Mouse (Mus musculus) ovary, adult 2 months (tissue): ENCODE data around the gene Il6ra. TPM values are rescaled to one million over a fixed set of nuclear protein-coding genes. Genes with fewer than 3 reads are reported as not detected.

Experiments
- polyA plus RNA-seq: library from polyadenylated mRNA; depleted of rRNA; stranded (reverse); fragments of >200 nt; gene quantifications from 2 replicates; pipeline ENCODE4 v1.2.3, GENCODE M21; 2012; rRNA removed

Il6ra gene
- polyA plus RNA-seq, result 7.8 and 8.2 TPM in 2 replicates

DNA sequence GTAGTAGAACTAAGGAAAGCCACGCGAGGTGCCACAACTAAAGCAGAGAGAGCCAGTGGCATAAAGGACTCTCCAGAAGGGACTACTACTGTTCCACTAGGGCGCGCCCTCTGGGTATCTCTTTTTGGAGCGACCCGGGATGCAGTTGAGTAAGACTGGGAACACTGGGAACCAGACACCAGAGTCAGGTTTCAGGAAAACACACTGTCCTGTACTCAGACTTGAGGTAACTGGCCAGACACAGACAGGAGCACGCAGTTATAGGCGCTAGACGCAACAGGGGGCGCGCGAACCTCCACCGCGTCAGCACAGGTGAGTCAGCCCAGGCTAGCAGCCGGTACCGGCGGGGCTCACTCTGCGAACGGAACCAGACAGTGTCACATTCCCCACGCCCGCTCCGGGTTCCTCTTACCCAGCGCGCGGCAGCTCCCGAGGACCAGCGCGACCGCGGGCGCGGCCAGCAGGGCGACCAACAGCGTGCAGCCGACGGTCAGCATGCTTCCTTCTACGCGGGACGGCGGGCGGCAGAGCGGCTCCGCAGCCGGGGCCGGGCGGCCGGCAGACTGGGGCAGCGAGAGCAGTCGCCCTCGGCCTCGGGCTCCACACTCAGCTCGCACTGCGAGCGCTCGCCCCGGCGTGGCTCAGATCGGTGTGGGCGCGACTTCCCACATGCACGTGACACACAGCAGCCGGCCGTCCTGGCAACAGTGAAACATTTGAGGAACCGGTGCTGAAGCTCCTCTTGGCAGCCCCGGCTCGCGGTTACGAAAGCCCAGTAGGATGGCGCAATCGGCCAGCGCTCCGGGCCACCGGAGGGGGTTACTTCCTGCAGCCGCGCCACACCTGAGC is at the start of gene Il6ra:
Gene Il6ra (minus strand): TSS at position 654 of the 849 bp plus-strand sequence.

DNA sequence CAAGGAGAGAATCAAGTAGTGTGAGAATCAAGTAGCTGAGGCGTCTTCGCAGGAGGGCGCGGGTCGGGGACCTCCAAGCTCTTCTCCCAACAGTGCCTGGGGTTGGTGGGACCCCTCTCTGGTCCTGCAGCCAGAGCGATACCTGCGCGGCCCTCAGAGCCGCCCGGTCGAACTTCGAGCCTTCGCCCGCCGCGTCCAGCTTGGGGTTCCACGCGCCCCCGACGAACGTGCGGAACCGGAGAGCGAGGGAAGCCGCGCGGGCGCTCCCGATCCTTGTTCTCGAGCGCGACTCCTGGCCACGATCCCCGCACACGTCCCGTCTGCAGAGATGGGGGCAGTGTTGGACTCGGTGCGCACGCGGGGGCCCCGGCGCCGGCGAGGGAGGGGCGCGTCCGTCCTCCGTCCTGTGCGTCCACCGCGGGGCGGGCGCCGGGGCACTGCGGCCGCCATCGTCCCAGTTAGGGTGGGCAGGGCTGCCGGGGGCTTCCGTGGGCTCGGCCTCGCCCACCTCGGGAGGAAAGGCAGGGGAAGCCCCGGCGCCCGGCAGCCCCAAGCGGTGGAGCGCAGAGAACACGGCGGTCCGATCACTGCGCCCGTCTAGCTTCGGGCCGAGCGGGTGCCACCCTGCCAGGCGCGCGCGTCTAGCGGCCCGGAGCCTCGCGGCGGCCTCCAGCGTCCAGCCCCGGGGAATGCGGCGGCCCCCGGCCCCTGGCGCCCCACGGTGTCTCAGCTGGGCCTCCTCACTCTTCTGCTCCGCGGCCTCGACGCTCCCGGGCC is 82.0 kb downstream of the Il6ra start, which contains the start of gene She:
Gene She (plus strand): TSS at position 556 of the 777 bp plus-strand sequence.

Other genes with a start within 250 kb of the Il6ra start
- gene Adar, start 198.2 kb downstream of the Il6ra start, polyA plus RNA-seq, result 28.5 and 33.3 TPM in 2 replicates
- gene Chrnb2, start 148.6 kb downstream of the Il6ra start, polyA plus RNA-seq, result 0.71 and 1.0 TPM in 2 replicates
- gene Ube2q1, start 139.6 kb downstream of the Il6ra start, polyA plus RNA-seq, result 19.7 and 23.3 TPM in 2 replicates
- gene She, start 81.8 kb downstream of the Il6ra start, polyA plus RNA-seq, result 4.1 and 5.2 TPM in 2 replicates
- gene Atp8b2, start 50.3 kb upstream of the Il6ra start, polyA plus RNA-seq, result 91.3 and 96.6 TPM in 2 replicates
- 30.6 and 31.8 TPM in 2 replicates for gene Hax1, start 85.6 kb upstream of the Il6ra start, polyA plus RNA-seq
- 43.6 and 47.5 TPM in 2 replicates for gene 4933434E20Rik, start 138.4 kb upstream of the Il6ra start, polyA plus RNA-seq
- gene Ubap2l, start 139.4 kb upstream of the Il6ra start, polyA plus RNA-seq, result 91.7 and 147 TPM in 2 replicates
- gene Tpm3, start 159.5 kb upstream of the Il6ra start, polyA plus RNA-seq, result 83.5 and 108 TPM in 2 replicates
- 0.35 and 0.48 TPM in 2 replicates for gene Nup210l, start 190.9 kb upstream of the Il6ra start, polyA plus RNA-seq